Mouse (Mus musculus): ENCODE measurements around the gene Minos1.

Gene Minos1

DNA sequence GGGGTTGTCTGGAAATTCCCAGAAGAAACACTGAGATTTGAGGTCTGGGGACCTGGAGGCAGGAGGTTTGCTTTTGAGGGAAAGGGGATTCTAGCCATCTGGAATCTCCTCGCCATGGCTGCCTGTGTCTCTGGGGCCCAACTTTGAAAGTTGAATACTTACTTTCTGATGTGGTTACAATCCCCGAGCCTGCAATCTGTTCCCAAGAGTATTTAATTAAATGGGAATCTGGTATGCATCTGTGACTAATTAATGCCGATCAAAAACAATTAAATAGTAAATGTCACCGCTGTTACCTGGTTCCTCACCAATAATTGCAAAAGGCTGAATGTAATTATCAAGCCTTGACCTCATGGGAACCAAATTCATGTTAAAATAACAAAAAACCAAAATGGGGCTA, 13.7 kb upstream of the Minos1 start:
- DNase-seq (ENCODE audit: low read depth, low spot score), result no peak

DNA sequence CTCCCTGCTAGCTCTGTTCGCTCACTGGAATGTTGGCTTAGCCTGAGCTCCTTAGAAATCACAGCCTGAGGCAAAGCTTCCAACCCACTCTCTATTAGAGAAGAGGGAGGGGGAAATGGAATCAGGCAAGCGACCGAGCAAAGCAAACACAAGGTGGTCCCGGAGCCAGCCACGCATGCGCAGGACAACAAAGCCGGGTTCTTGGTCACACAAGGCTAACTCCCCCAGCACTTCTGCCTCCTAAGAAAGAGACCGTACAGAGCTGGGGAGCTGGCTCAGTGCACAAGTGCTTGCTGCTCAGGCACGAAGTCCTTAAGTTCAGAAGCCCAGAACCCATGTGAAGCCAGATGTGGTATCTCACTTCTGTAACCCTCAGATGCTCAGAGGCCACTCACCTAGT, 12.1 kb upstream of the Minos1 start:
- no peak for DNase-seq (ENCODE audit: low read depth, low spot score)

DNA sequence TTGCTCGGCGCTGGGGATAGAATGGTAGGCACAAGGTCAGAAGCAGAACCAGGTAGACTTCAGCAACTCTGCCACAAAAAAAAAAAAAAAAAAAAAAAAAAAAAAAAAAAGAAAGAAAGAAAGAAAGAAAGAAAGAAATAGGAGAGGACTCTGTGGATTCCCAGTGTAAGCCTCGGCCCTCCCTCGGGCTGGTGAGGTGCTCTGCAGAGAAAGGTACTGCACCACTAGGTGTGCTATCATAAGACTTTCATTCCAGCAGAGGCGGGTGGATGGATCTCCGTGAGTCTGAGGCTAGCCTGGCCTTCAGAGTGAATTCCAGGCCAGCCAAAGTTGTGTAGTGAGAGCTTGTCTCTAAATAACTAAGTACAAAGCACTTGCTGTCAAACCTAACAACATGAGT, 10.9 kb upstream of the Minos1 start:
- no peak for DNase-seq (ENCODE audit: low read depth, low spot score)

DNA sequence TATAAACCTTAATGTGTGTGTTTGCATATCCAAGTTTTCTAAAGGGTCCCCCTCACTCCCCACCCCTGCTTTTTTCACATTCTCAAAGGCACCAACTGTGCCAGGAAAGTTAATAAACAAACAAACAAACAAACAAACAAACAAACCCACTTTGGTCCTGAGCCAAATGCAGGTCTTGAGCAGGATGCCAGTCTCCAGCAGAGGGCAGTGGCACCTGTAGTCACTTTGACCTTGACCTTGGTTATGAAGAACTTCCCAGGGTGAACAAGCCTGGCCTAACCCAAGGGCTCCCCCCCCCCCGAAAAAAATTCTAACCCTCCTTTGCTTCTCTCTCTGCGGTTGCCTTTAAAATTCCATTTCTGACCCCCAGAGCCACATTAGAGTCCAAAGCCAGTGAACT, 9.4 kb upstream of the Minos1 start:
- no peak for DNase-seq (ENCODE audit: low read depth, low spot score)

DNA sequence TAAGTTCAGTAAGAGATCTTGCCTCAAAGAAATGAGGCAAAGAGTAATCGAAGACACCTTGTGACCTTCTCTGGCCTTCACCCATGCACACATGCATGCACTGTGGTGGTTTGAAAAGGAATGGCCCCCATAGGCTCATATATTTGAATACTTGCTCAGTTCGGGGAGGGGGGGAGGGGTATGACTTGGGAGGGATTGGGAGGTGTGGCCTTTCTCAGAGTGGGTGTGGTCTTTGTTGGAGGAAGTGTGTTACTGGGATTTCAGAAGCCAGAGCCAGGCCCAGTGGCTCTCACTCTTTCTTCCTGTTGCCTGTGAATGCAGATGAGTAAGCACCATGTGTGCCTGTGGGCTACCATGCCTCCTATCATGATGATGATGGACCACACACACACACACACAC, 5.1 kb upstream of the Minos1 start:
- DNase-seq (ENCODE audit: low read depth, low spot score), result no peak

DNA sequence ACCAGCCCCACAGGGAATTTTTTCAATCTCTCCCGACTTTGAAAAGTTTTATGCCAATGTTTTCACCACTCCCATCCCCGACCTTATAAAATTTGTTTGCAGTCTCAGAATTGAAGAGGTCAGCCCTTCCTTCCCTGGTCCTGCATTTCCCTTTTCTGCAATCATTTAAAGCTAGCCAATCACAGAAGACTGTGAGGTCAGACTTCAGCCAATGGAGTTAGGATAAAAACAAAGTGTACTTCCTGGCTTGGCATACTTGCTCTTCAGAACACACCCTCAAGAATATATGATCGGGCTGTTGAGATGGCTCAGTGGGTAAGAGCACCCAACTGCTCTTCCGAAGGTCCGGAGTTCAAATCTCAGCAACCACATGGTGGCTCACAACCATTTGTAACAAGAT, 2.2 kb upstream of the Minos1 start:
- DNase-seq (ENCODE audit: low read depth, low spot score), result no peak

DNA sequence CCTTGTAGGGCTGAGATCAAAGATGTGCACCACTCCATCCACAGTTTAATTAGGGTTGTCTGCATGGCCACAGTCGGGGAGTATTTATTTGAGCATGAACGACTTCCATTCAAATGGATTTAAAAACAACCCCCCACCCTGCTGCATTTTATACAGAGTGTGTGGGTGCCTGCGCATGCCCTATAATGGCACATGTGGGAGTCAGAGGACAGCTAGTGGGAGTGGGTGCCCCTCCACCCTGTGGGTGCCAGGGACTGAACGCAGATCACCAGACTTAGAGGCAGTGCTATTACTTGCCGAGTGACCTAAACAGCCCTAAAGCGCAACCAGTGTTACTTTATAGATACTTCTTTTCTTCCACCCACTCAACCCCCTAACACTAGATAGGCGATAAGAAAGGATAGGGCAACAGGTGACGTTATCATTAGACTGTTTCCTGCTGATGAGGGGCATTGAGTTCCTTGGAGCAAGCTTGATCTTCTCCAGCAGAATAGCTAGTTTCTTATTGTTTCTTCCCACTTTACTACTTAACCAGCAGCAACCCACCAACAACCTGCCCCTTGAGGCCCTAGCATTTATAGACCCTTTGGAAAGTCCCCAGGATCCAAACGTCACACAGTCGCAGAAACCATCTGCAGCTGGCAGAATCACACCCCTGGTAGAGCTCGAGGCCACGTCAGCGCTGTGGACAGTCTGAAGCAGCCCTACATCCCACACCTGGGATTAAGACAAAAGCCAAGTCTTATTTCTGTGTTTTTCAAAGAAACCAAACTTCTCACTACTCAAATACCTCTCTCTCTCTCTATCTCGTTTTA, 1.2 kb upstream of the Minos1 start:
- no peak for DNase-seq (ENCODE audit: low read depth, low spot score)

DNA sequence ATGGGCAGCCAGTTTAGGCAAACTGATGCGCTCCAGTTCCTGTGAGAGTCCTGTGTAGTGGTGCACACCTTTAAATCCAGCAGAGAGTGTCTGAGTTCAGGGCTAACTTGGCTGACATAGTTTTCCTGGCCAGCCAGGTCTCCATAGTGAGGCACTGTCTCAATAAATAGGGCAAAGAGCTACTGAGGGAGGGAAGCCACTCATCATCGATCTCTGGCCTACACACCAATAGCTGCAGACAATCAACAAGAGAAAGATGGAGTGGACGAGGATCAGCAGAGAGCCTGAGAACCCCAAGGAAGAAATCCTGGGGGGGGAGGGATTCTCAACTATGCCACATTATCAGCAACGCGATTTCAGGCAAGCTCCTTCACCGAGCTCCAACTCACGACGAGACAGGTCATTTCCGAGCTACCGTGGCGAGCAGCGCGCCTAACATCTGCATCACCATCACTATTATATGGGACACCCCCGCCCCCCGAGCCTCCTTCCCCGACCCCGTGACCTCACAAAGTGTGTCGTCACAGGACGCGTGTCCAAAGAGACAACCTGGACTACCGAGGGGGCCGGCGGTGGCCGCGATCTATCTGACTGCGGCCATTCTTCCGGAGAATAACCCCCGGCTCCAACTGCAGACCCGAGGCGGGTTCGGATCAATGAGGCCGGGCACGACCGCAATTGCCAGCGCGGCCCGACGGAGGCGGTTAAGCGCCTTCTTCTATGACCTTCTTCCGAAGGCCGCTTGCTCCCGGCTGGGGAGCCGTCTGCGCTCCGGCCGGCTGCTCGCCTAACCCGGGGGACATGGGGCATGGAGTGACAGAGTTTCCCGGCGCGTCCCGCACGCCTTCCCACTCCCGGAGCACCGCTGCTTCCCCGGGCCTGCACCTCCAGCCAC, 860 bp downstream of the Minos1 start:
- DNase-seq (ENCODE audit: low read depth, low spot score), result no peak

DNA sequence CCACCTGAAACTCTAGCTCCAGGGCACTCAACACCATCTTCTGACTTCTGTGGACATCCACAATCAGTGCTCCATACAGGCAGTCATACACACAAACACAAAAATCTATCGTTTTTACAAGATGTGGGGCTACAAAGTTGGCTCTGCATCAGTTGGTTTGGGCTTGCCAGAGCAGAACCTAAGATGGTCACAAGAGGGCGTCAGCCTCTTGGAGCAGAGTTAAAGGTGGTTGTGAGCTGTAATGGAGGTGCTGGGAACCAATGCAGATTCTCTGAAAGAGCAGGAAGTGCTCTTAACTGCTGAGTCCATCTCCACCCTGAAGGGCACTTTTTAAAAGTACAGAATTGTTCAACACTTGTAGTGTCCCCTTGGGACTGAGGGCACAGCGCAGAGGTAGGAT, 4.4 kb downstream of the Minos1 start:
- DNase-seq (ENCODE audit: low read depth, low spot score), result no peak

DNA sequence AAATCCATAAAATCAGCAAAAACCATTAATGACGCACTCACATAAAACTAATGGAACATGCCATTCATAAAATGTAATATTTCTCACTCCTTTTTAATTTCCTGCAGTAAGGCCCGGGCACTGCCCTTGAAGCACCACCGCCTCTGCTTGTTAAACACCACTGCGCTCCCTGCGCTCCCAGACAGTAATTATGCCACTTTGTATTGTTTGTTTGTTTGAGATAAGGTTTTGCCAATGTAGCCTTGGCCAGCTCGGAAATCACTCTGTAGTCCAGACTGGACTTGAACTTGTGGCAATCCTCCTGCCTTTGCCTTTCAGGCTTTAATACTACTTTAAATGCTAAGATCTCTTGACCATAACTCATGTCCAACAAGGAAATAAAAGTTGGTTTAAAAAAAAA, 6.0 kb downstream of the Minos1 start:
- no peak for DNase-seq (ENCODE audit: low read depth, low spot score)

DNA sequence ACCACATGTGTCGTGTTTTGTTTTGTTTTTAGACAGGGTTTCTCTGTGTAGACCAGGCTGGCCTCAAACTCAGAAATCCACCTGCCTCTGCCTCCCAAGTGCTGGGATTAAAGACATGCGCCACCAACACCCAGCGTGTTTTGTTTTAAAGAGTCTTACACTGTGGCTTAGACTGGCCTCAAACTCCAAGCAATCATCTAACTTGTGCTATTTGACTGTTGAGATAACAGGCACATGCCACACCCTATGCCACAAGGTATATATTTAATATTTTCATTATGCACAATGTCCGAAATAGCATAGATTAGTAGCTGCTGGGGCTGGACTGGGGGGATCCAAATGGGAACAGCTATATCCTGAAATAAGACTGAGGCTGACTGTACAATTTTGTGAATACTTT, 8.4 kb downstream of the Minos1 start:
- no peak for DNase-seq (ENCODE audit: low read depth, low spot score)

DNA sequence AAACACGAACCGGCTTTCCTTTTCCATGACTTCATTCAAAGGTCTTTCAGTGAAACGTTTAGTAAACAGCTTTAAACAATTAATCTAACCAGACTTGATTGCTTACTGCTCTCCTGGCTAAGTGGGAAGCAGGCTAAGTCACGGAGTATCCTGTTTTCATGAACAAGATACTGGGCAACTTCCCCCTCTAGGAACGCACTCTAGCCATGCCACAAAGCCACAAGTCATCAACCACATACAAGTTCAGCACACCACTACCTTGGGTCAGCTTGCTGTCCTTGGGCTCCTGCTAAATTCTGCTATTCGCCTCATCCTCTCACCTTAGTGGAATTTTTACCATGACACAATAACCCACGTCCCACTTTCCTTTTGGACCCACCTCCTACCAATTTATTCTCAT, 9.9 kb downstream of the Minos1 start:
- DNase-seq (ENCODE audit: low read depth, low spot score), result no peak

DNA sequence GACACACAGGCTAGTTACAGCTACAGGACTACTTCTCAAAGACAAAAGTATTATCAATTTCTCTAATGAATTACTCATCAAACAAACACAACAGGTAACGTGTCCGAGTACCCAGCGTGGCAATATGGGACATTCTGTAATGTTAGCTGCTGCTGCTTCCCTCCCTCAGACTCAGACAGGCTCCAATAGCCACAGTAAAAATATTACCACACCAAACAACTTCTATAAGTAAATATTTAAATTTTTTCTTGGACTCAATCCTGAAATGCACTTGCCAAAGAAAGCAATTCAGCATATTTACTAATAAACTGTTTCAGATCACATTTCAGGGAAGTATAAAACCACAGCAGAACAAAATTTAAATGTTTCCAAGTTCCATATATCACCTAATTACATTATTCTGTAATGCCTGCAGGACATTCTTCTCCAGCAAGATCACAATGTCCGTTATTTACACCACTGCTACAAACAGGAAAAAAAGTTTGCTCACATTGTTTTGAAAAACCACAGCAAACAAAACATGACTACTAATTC, 10.6 kb downstream of the Minos1 start:
- no peak for DNase-seq (ENCODE audit: low read depth, low spot score)

DNA sequence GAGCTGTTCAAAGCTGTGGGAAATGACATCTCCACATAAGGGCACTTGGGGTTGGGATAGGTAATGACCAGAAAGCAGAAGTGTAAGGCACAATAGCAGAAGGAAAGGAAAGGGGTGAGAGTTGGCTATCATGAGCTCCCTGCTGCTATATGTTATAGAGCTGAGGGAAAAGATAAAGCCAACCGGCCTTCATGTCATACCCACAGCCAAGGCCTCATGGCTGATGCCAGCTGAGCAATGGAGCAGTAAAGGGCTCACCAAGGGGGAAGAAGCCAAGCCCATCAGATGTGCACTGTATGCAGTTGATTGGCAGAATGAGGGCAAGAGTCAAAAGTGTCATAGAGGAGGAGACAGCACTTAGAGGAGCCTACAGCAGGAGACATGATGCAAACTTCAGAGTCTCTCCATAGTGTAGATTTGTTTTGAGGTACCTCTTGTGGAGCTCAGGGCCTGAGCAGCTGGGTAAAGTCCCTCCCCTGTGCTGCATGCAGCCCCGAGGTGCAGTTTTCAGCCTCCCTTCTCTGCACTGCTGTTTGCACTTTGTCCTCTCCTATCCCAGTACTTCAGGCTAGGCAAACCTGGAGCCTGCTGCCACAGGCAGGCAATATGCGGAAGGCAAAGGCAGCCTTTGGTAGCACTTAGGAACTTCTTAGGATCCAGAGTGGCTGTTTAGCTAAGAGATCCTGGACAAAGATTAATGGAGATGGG, 14.4 kb downstream of the Minos1 start:
- DNase-seq (ENCODE audit: low read depth, low spot score), result no peak

DNA sequence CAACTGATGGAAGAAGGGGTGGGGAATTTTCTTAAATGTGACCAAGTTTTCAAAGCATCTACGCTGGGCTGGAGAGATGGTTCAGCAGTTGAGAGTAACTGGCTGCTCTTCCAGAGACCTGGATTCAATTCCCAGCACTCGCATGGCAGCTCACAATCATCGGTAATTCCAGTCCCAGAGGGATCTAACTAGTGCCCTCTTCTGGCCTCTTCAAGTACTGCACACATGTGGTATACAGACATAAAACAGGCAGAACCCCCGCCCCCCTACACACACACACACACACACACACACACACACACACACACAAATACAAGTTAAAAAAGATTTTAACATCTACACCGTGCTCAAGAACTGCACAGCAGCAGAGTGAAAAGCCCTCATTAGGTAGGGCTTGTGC, 15.2 kb downstream of the Minos1 start:
- no peak for DNase-seq (ENCODE audit: low read depth, low spot score)

DNA sequence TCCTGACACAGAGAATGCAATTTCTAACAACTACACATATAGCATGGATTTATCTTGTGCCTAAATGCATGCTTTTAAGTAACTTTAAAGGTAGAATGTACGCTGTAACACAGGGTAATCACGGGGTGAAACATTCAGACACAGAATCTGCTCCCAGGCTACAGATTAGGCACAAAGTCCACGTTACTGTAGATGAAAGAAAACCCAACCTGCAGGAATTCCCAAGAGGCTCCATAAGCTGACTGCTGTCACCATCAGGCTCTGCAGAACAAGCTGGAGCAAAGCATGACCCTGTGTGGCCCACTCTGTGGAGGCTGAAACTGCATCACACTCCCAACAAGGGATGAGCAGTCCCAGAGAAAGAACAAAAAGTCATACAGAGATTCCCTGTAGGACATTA, 18.4 kb downstream of the Minos1 start:
- DNase-seq (ENCODE audit: low read depth, low spot score), result no peak

DNA sequence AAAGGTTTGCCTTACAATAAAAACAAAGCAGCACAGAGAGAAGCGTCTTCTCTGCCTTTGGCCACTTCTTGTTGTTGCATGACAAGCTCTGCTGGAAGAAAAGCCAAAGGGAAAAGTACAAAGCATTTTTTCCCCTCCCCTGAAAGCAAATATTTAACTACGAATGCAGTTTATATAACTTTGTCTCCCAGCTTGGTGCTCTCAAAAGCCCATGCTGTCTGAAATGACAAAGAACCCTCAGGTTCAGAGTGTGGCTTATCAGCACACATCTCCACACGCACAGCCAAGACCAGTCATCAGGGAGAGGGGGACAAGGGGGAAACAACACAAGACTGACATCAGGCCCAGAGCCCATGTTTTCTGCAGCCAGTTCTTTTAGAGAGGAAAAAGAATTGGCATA, 19.5 kb downstream of the Minos1 start:
- DNase-seq (ENCODE audit: low read depth, low spot score), result no peak

DNA sequence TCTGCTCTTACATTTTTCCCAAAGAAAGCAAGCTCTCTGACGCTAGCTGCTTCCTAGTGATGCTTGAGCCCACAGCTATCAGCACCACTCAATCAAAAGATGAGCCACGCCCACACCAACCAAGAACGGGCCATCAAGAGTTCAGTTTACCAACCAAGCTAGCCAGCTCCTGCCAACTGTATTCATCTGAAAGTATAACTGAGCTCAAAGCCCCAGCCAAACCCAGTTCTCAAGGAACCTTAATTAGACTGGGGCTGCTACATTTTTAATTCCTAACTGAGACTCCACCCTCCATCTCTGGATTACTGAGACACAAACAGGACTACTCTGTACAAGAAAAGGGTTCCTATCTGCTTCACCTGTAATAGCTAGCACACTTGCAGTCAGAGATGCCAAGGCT, 20.1 kb downstream of the Minos1 start:
- DNase-seq (ENCODE audit: low read depth, low spot score), result no peak

DNA sequence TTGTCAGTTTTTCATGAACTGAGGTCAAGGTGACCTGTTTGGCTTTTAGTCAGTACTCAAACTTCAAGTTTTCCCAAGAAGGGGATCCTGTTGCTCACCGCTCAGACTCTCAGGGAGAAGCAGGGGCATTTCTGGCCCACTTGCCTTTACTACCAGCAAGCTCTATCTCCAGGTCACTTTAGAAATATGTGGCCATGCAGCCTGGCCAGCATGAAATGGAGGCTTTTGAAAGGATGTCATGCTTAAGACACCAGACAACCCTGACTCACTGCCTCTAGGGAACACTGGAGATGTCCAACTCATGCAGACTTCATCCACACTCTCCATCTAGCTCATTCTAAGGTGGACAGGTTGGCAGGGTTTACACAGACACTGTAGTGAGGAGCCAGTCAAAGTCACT, 25.5 kb downstream of the Minos1 start:
- DNase-seq (ENCODE audit: low read depth, low spot score), result no peak

DNA sequence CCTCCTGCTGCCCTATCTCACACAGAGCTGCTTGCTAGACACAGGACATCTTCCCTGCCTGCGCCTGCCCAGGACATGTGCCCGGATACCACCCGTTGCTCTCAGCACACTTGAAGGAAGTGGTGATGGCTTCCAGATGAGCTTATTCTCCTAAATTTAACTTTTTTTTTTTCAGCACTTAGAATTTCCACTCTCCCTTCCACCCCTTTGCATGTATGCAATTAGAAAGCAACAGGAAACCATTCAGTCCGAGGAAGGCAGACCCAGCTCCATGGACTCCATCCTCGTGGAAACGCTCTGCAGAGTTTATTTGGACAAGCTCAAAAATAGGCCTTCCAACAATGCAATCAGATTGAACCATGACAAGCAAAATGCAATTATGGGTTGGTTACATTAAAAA, 29.4 kb downstream of the Minos1 start:
- no peak for DNase-seq (ENCODE audit: low read depth, low spot score)

DNA sequence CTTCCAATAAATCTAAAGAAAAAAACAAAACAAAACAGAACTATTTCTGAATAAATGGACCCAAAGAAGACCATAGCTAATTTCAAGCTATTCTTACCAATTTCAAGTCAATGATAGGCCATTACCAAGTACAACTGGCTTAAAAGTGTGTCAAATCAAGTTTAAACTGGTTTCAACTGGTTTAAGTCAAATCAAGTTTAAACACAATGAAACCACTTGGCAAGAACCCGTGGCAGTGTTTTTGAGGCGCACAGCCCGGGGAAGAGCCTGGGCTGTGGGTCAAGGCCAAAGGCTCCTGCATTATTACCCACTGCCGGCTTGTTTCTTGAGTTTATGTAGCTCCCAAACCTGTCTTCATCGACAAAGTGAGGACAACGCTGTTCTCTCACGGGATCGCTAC, 30.6 kb downstream of the Minos1 start:
- no peak for DNase-seq (ENCODE audit: low read depth, low spot score)

DNA sequence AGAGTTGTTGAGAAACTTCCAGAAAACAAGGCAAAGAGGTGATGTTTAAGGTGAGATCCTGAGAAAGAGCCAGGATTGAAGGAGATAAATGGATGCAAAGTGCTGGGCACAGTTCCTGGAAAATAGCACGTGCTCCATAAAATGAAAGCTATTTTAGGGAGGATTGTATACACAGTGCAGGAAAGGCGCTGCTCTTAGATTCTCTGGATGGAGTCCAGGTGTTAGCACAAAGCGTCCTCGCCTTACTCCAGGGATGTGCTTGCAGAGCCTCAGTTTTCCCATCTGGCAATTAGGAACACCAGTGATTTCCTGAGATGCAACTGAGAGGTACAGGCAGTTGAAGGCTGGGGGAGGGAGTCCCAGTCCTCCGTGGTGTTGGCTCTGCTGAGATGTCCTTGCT, 34.7 kb downstream of the Minos1 start:
- no peak for DNase-seq (ENCODE audit: low read depth, low spot score)

Data from retina, adult 2 months (tissue).